Mouse (Mus musculus) hindbrain, postnatal 0 days (tissue): ENCODE data around the gene Kat2a. TPM values are rescaled to one million over a fixed set of nuclear protein-coding genes. Genes with fewer than 3 reads are reported as not detected.

Experiments used
- ATAC-seq: fragments of 200-750 bp; cut with Nextera tagmentation; 2 replicates; pipeline ENCODE4 v1.8.0; 2017; ENCODE audit warnings: mild to moderate bottlenecking, moderate TSS enrichment, moderate library complexity
- DNase-seq: peaks from one replicate; pipeline ENCODE4 v3.0.0-alpha.2; 2015; ENCODE audit warnings: low spot score
- H3K27ac ChIP-seq: fragments of 300-500 bp; sonication (generic); 2 replicates; pipeline ENCODE4 v1.5.1; 2014; ENCODE audit warnings: mild to moderate bottlenecking
- H3K27me3 ChIP-seq: fragments of 300-500 bp; sonication (generic); 2 replicates; pipeline ENCODE4 v1.6.1; 2014; ENCODE audit warnings: low read length, mixed read lengths; ENCODE audit not compliant: insufficient read depth
- H3K36me3 ChIP-seq: fragments of 300-500 bp; sonication (generic); 2 replicates; pipeline ENCODE4 v1.6.1; 2014; ENCODE audit warnings: low read length, mixed read lengths; ENCODE audit not compliant: insufficient read depth
- H3K4me1 ChIP-seq: fragments of 300-500 bp; sonication (generic); 2 replicates; pipeline ENCODE4 v1.6.1; 2014; ENCODE audit warnings: antibody characterized with exemption, low read length, mixed read lengths; ENCODE audit not compliant: insufficient read depth
- H3K4me2 ChIP-seq: fragments of 300-500 bp; sonication (generic); 2 replicates; pipeline ENCODE4 v1.6.1; 2014; ENCODE audit warnings: low read depth, mild to moderate bottlenecking, low read length, moderate library complexity, mixed read lengths
- H3K4me3 ChIP-seq: fragments of 300-500 bp; sonication (generic); 2 replicates; pipeline ENCODE4 v1.5.1; 2014; ENCODE audit warnings: low read length
- H3K9ac ChIP-seq: fragments of 300-500 bp; sonication (generic); replicated peaks from 2 replicates; pipeline ENCODE4 v1.6.1; 2014; ENCODE audit warnings: mild to moderate bottlenecking, low read length, moderate library complexity, mixed read lengths
- H3K9me3 ChIP-seq: fragments of 300-500 bp; sonication (generic); 2 replicates; pipeline ENCODE4 v1.6.1; 2016; ENCODE audit warnings: low read length, mixed read lengths
- CTCF ChIP-seq: IDR thresholded peaks from 2 replicates; pipeline ENCODE4 v1.5.1; 2016; ENCODE audit warnings: antibody characterized with exemption, control low read depth, low read depth
- WGBS: fragments of 180-500 bp; shearing (Covaris S2); extraction: QIAGEN DNeasy Blood & Tissue Kit; methylation state at CpG from one replicate; pipeline ENCODE4 v1.1.7; 2014; 5-methylcytosine and 5-hydroxymethylcytosine counted together
- polyA plus RNA-seq: library from polyadenylated mRNA; unstranded; fragments of >200 nt; fragmentation: Nextera tagmentation; extraction: Ambion mirVana; gene quantifications from 2 replicates; pipeline ENCODE4 v1.2.1, GENCODE M21; 2015
- total RNA-seq: library from RNA; depleted of rRNA; stranded (reverse); fragments of >200 nt; gene quantifications from 2 replicates; pipeline ENCODE4 v1.2.3, GENCODE M21; 2014

Kat2a gene
- total and polyA plus RNA-seq, 2 experiments from 2014 or later, result 61.7 to 63.3 TPM

DNA sequence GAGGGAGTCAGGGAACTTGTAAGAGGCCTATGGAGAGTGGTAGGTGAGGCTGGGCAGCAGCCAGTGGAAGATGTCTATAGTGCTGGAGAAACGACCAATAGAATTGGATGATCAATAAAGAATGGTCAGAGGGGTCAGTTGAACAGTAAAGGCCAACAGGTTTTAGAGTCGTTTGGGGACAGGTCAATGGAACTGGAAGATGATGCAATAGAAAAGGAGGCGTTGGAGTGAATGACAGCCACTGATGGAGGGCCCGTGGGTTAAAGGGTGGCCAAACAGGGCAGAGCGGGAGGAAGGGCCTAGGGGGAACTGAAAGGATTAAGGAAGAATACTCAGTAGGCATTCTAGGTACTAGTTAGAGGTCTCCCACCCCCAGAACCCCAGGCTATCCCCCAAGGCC is 34.8 kb upstream of the Kat2a start:
- DNase-seq (no peak), ATAC-seq (no peak)
- H3K9me3 ChIP-seq, result no peaks in the 10 kb centered on the region
- peaks cover 3% of the 10 kb centered on the region; the same call in 1 of the 2 replicates for H3K36me3 ChIP-seq
- no peak overlapping the region for H3K4me3 ChIP-seq
- H3K9ac ChIP-seq, result 0 out of 2 replicates have a peak overlapping the region, but pooled peaks have one; percentile 2
- no peak for TF ChIP-seq CTCF
- H3K27ac ChIP-seq, result no peak overlapping the region
- WGBS, result 72% methylated on average over 5 of the region's 5 CpGs
- H3K4me2 ChIP-seq, result no peak overlapping the region
- H3K4me1 ChIP-seq, result no peaks in the 10 kb centered on the region
- no peaks in the 10 kb centered on the region for H3K27me3 ChIP-seq

GRCm38 (mm10) chr11:100746546-100746945 is 34.3 kb upstream of the Kat2a start:
- H3K4me1 ChIP-seq, result no peaks in the 10 kb centered on the region
- no peak overlapping the region for H3K4me2 ChIP-seq
- peaks cover 3% of the 10 kb centered on the region; the same call in 1 of the 2 replicates for H3K36me3 ChIP-seq
- H3K27ac ChIP-seq, result no peak overlapping the region
- no peak for DNase-seq
- H3K9ac ChIP-seq, result 0 out of 2 replicates have a peak overlapping the region, but pooled peaks have one; percentile 2
- 76% methylated on average over 10 of the region's 10 CpGs for WGBS
- no peak overlapping the region for H3K4me3 ChIP-seq
- ATAC-seq, result no peak
- no peaks in the 10 kb centered on the region for H3K27me3 ChIP-seq
- no peak for TF ChIP-seq CTCF
- H3K9me3 ChIP-seq, result no peaks in the 10 kb centered on the region

DNA sequence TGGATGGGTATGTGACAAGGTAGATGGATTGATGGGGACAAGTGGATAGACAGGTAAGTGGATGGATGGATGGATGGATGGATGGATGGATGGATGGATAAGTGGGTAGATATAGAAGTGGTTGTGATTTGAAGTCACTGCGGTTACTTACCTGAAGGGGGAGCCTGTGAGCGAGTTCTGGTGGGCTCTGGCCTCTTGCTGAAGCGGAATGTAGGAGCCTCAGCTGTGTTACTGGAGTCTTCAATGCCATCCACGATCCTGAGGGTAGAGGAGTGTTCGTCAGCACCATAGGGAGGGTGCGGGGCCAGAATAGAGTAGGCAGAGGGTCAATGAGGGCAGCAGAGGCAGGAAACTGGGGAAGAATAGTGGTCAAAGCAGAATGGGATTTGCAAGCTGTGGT is 32.8 kb upstream of the Kat2a start:
- ATAC-seq, result peak; percentile 52; the same call in 1 of the 2 replicates
- no peaks in the 10 kb centered on the region for H3K9me3 ChIP-seq
- no peak overlapping the region for H3K9ac ChIP-seq
- 10% methylated on average over 6 of the region's 6 CpGs for WGBS
- peak; percentile 79 for DNase-seq
- no peak overlapping the region for H3K27ac ChIP-seq
- peak; percentile 84 for TF ChIP-seq CTCF
- H3K4me2 ChIP-seq, result no peak overlapping the region
- H3K4me1 ChIP-seq, result no peaks in the 10 kb centered on the region
- no peaks in the 10 kb centered on the region for H3K27me3 ChIP-seq
- no peak overlapping the region for H3K4me3 ChIP-seq
- peaks cover 3% of the 10 kb centered on the region; the same call in 1 of the 2 replicates for H3K36me3 ChIP-seq

DNA sequence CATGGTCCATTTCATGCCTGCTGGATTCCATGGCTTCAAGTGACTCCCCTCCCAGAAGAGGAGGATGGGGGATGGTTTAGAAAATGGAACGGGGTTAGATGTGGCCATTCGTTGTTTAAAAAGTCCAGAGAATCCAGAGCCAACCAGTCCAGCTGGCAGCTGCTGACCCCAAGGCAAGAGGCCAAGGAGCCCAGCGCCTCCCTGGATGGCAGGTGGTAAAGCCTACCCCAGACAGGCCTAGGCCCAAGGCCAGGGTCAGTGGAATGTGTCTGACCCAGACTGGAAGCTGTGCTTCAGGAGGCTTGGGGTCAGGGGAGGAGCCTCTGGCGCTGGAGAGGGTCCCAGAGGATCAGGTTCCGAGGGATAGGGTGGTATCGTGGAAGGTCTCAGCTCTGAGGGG is 29.1 kb upstream of the Kat2a start:
- Histone ChIP-seq H3K9me3 (no peaks in the 10 kb centered on the region), H3K4me1 (peaks cover 9% of the 10 kb centered on the region), H3K4me3 (no peak overlapping the region), H3K36me3 (no peaks in the 10 kb centered on the region), H3K27me3 (no peaks in the 10 kb centered on the region), H3K4me2 (no peak overlapping the region), H3K27ac (no peak overlapping the region), H3K9ac (no peak overlapping the region)
- no peak for TF ChIP-seq CTCF
- ATAC-seq (no peak), DNase-seq (no peak)
- 62% methylated on average over 6 of the region's 6 CpGs for WGBS

DNA sequence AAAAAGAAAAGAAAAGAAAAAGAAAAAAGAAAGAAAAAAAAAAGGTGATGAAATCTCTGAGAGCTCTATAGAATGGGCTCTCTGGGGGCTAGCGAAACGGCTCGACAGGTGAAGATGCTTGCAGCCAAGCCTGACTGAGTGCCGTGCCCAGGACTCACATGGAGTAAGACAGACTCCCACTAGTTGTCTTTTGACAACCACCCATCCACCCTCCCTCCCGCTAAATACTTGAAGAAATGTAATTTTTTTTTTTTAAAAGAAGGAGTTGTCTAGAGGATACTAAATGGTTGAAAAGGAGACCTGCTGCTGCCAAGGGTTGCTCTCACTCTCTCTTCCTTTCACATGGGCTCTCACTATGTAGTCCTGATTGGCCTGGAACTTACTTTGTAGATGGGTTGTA is 26.5 kb upstream of the Kat2a start:
- no peak for DNase-seq
- 9% methylated on average over 5 of the region's 5 CpGs for WGBS
- H3K9me3 ChIP-seq, result no peaks in the 10 kb centered on the region
- TF ChIP-seq CTCF, result no peak
- peak overlapping the region; percentile 44 for H3K9ac ChIP-seq
- H3K36me3 ChIP-seq, result no peaks in the 10 kb centered on the region
- H3K27me3 ChIP-seq, result no peaks in the 10 kb centered on the region
- ATAC-seq, result no peak
- peak overlapping the region; percentile 56 for H3K4me2 ChIP-seq
- H3K27ac ChIP-seq, result peak overlapping the region; percentile 83
- H3K4me3 ChIP-seq, result peak overlapping the region; percentile 84
- peaks cover 13% of the 10 kb centered on the region for H3K4me1 ChIP-seq

GRCm38 (mm10) chr11:100738066-100738604 is 25.9 kb upstream of the Kat2a start, which contains the start of gene Rab5c:
Gene Rab5c, minus strand, starts transcription at chr11:100738215.
- Histone ChIP-seq H3K27me3 (no peaks in the 10 kb centered on the region), H3K27ac (peak within 1 kb of the TSS; percentile 83), H3K9ac (peak within 1 kb of the TSS; percentile 73), H3K9me3 (no peaks in the 10 kb centered on the region), H3K36me3 (no peaks in the 10 kb centered on the region), H3K4me2 (peak within 1 kb of the TSS; percentile 84), H3K4me3 (peak within 1 kb of the TSS; percentile 84), H3K4me1 (peaks cover 13% of the 10 kb centered on the region)
- DNase-seq (peak; percentile 99), ATAC-seq (peak; percentile 99)
- WGBS, result under 1% methylated on average over 39 of the region's 39 CpGs
- peak; percentile 37; the same call in 1 of the 2 replicates for TF ChIP-seq CTCF

DNA sequence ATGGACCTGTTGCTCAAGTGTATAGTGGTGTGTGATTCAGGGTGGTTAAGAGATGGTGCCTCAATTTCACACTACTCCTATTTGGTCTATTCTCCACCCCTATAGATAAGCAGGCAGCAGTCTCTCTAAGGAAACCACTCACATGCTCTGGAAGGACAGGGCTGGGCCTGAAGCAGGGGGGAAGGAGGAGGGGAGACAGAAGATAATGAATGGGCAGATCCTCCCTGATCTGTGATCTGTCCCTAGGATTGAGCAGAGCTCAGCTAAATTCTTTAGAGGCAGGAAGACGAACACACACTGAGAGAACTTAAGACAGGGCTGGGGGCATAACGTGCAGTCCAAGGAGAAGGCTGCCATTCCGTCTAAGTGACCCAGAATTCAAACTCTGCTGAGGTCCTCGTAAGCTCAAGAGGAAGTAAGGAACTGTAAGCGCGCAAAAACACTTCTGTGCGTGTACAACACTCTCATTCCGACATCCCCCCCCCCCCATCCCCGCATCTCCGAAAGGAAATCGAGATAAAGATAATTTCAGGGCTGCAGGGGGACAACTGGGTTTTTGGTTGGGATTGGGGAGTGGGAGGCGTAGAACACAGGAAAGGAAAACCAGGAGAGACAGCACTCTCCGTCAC is 25.0 kb upstream of the Kat2a start:
- peaks cover 13% of the 10 kb centered on the region for H3K4me1 ChIP-seq
- DNase-seq (no peak), ATAC-seq (no peak)
- no peaks in the 10 kb centered on the region for H3K9me3 ChIP-seq
- no peaks in the 10 kb centered on the region for H3K27me3 ChIP-seq
- 3% methylated on average over 13 of the region's 13 CpGs for WGBS
- H3K27ac ChIP-seq, result peak overlapping the region; percentile 72; the same call in 1 of the 2 replicates
- peak overlapping the region; percentile 84 for H3K4me3 ChIP-seq
- peak overlapping the region; percentile 84 for H3K4me2 ChIP-seq
- no peaks in the 10 kb centered on the region for H3K36me3 ChIP-seq
- H3K9ac ChIP-seq, result peak overlapping the region; percentile 73
- no peak for TF ChIP-seq CTCF
